Mouse (Mus musculus): ENCODE results near the gene Ccdc155. TPM values are rescaled to one million over a fixed set of nuclear protein-coding genes. Genes with fewer than 3 reads are reported as not detected.

The Ccdc155 gene
- polyA plus RNA-seq, 1 experiment from 2014 or later: not detected

- no peak for ATAC-seq (ENCODE audit: low read depth)
- no peak overlapping the region for H3K4me2 ChIP-seq (ENCODE audit: low read depth, low read length)
- no peaks in the 10 kb centered on the region for H3K36me3 ChIP-seq (ENCODE audit: control insufficient read depth, insufficient read depth)
- WGBS (ENCODE audit: insufficient replicate concordance): 54% methylated on average over 13 of the region's 13 CpGs
- H3K4me1 ChIP-seq (ENCODE audit: control insufficient read depth, low read depth, low read length): no peaks in the 10 kb centered on the region
- H3K4me3 ChIP-seq (ENCODE audit: low read depth, low read length): no peak overlapping the region
- H3K27me3 ChIP-seq (ENCODE audit: control insufficient read depth, insufficient read depth, low read depth, low read length): peaks cover 7% of the 10 kb centered on the region; the same call in 1 of the 2 replicates
- no peak overlapping the region for H3K9ac ChIP-seq (ENCODE audit: low read depth, low read length)
- H3K9me3 ChIP-seq (replicated peaks; ENCODE audit: control insufficient read depth, low read length): no peaks in the 10 kb centered on the region
- no peak overlapping the region for H3K27ac ChIP-seq (ENCODE audit: low read length)
Observed at GRCm38 (mm10) chr7:45195341-45196175, 9.1 kb downstream of the Ccdc155 start.

GRCm38 (mm10) chr7:45193871-45194785, 10.6 kb downstream of the Ccdc155 start:
- no peak overlapping the region for H3K4me3 ChIP-seq (ENCODE audit: low read depth, low read length)
- no peaks in the 10 kb centered on the region for H3K9me3 ChIP-seq (replicated peaks; ENCODE audit: control insufficient read depth, low read length)
- H3K27ac ChIP-seq (ENCODE audit: low read length): no peak overlapping the region
- no peak overlapping the region for H3K9ac ChIP-seq (ENCODE audit: low read depth, low read length)
- peaks cover 13% of the 10 kb centered on the region for H3K27me3 ChIP-seq (ENCODE audit: control insufficient read depth, insufficient read depth, low read depth, low read length)
- ATAC-seq (ENCODE audit: low read depth): no peak
- H3K4me2 ChIP-seq (ENCODE audit: low read depth, low read length): no peak overlapping the region
- 61% methylated on average over 17 of the region's 17 CpGs for WGBS (ENCODE audit: insufficient replicate concordance)
- no peaks in the 10 kb centered on the region for H3K36me3 ChIP-seq (ENCODE audit: control insufficient read depth, insufficient read depth)
- H3K4me1 ChIP-seq (ENCODE audit: control insufficient read depth, low read depth, low read length): no peaks in the 10 kb centered on the region

GRCm38 (mm10) chr7:45193406-45193805, 11.3 kb downstream of the Ccdc155 start:
- Histone ChIP-seq H3K9me3 (replicated peaks; ENCODE audit: control insufficient read depth, low read length) (no peaks in the 10 kb centered on the region), H3K4me1 (ENCODE audit: control insufficient read depth, low read depth, low read length) (no peaks in the 10 kb centered on the region), H3K4me3 (ENCODE audit: low read depth, low read length) (no peak overlapping the region), H3K36me3 (ENCODE audit: control insufficient read depth, insufficient read depth) (no peaks in the 10 kb centered on the region), H3K27me3 (ENCODE audit: control insufficient read depth, insufficient read depth, low read depth, low read length) (peaks cover 14% of the 10 kb centered on the region), H3K4me2 (ENCODE audit: low read depth, low read length) (no peak overlapping the region), H3K9ac (ENCODE audit: low read depth, low read length) (no peak overlapping the region), H3K27ac (ENCODE audit: low read length) (no peak overlapping the region)
- WGBS (ENCODE audit: insufficient replicate concordance): 52% methylated on average over 5 of the region's 5 CpGs
- ATAC-seq (ENCODE audit: low read depth): no peak

- no peaks in the 10 kb centered on the region for H3K9me3 ChIP-seq (replicated peaks; ENCODE audit: control insufficient read depth, low read length)
- ATAC-seq (ENCODE audit: low read depth): no peak
- H3K27ac ChIP-seq (ENCODE audit: low read length): no peak overlapping the region
- H3K4me3 ChIP-seq (ENCODE audit: low read depth, low read length): no peak overlapping the region
- H3K4me1 ChIP-seq (ENCODE audit: control insufficient read depth, low read depth, low read length): no peaks in the 10 kb centered on the region
- H3K9ac ChIP-seq (ENCODE audit: low read depth, low read length): no peak overlapping the region
- peaks cover 14% of the 10 kb centered on the region for H3K27me3 ChIP-seq (ENCODE audit: control insufficient read depth, insufficient read depth, low read depth, low read length)
- WGBS (ENCODE audit: insufficient replicate concordance): 59% methylated on average over 7 of the region's 7 CpGs
- no peaks in the 10 kb centered on the region for H3K36me3 ChIP-seq (ENCODE audit: control insufficient read depth, insufficient read depth)
- H3K4me2 ChIP-seq (ENCODE audit: low read depth, low read length): no peak overlapping the region
Observed at GRCm38 (mm10) chr7:45192585-45193310, 11.9 kb downstream of the Ccdc155 start.

GRCm38 (mm10) chr7:45191803-45192363, 12.8 kb downstream of the Ccdc155 start:
- H3K4me2 ChIP-seq (ENCODE audit: low read depth, low read length): no peak overlapping the region
- H3K9ac ChIP-seq (ENCODE audit: low read depth, low read length): no peak overlapping the region
- H3K4me1 ChIP-seq (ENCODE audit: control insufficient read depth, low read depth, low read length): no peaks in the 10 kb centered on the region
- no peaks in the 10 kb centered on the region for H3K9me3 ChIP-seq (replicated peaks; ENCODE audit: control insufficient read depth, low read length)
- H3K27me3 ChIP-seq (ENCODE audit: control insufficient read depth, insufficient read depth, low read depth, low read length): peaks cover 19% of the 10 kb centered on the region
- no peaks in the 10 kb centered on the region for H3K36me3 ChIP-seq (ENCODE audit: control insufficient read depth, insufficient read depth)
- no peak for ATAC-seq (ENCODE audit: low read depth)
- no peak overlapping the region for H3K27ac ChIP-seq (ENCODE audit: low read length)
- WGBS (ENCODE audit: insufficient replicate concordance): 16% methylated on average over 8 of the region's 8 CpGs
- no peak overlapping the region for H3K4me3 ChIP-seq (ENCODE audit: low read depth, low read length)

GRCm38 (mm10) chr7:45191161-45191560, 13.5 kb downstream of the Ccdc155 start:
- Histone ChIP-seq H3K4me1 (ENCODE audit: control insufficient read depth, low read depth, low read length) (no peaks in the 10 kb centered on the region), H3K27me3 (ENCODE audit: control insufficient read depth, insufficient read depth, low read depth, low read length) (peaks cover 25% of the 10 kb centered on the region), H3K36me3 (ENCODE audit: control insufficient read depth, insufficient read depth) (no peaks in the 10 kb centered on the region), H3K9ac (ENCODE audit: low read depth, low read length) (no peak overlapping the region), H3K9me3 (replicated peaks; ENCODE audit: control insufficient read depth, low read length) (no peaks in the 10 kb centered on the region), H3K27ac (ENCODE audit: low read length) (no peak overlapping the region), H3K4me3 (ENCODE audit: low read depth, low read length) (no peak overlapping the region), H3K4me2 (ENCODE audit: low read depth, low read length) (no peak overlapping the region)
- ATAC-seq (ENCODE audit: low read depth): no peak
- 52% methylated on average over 2 of the region's 2 CpGs for WGBS (ENCODE audit: insufficient replicate concordance)

GRCm38 (mm10) chr7:45190186-45190585, 14.5 kb downstream of the Ccdc155 start:
- Histone ChIP-seq H3K36me3 (ENCODE audit: control insufficient read depth, insufficient read depth) (no peaks in the 10 kb centered on the region), H3K27me3 (ENCODE audit: control insufficient read depth, insufficient read depth, low read depth, low read length) (peaks cover 34% of the 10 kb centered on the region), H3K4me1 (ENCODE audit: control insufficient read depth, low read depth, low read length) (no peaks in the 10 kb centered on the region), H3K9me3 (replicated peaks; ENCODE audit: control insufficient read depth, low read length) (no peaks in the 10 kb centered on the region), H3K9ac (ENCODE audit: low read depth, low read length) (no peak overlapping the region), H3K27ac (ENCODE audit: low read length) (no peak overlapping the region), H3K4me3 (ENCODE audit: low read depth, low read length) (no peak overlapping the region), H3K4me2 (ENCODE audit: low read depth, low read length) (no peak overlapping the region)
- WGBS (ENCODE audit: insufficient replicate concordance): 64% methylated on average over 6 of the region's 6 CpGs
- ATAC-seq (ENCODE audit: low read depth): no peak

- Histone ChIP-seq H3K4me2 (ENCODE audit: low read depth, low read length) (no peak overlapping the region), H3K9me3 (replicated peaks; ENCODE audit: control insufficient read depth, low read length) (no peaks in the 10 kb centered on the region), H3K36me3 (ENCODE audit: control insufficient read depth, insufficient read depth) (no peaks in the 10 kb centered on the region), H3K9ac (ENCODE audit: low read depth, low read length) (no peak overlapping the region), H3K27ac (ENCODE audit: low read length) (no peak overlapping the region), H3K4me1 (ENCODE audit: control insufficient read depth, low read depth, low read length) (no peaks in the 10 kb centered on the region), H3K27me3 (ENCODE audit: control insufficient read depth, insufficient read depth, low read depth, low read length) (peaks cover 39% of the 10 kb centered on the region), H3K4me3 (ENCODE audit: low read depth, low read length) (no peak overlapping the region)
- ATAC-seq (ENCODE audit: low read depth): no peak
- WGBS (ENCODE audit: insufficient replicate concordance): 49% methylated on average over 16 of the region's 16 CpGs
Observed at GRCm38 (mm10) chr7:45189600-45189999, 15.1 kb downstream of the Ccdc155 start.
